Mouse (Mus musculus) left cerebral cortex, postnatal 25 days (tissue): ENCODE measurements around the gene Rbfox1. TPM values are rescaled to one million over a fixed set of nuclear protein-coding genes. Genes with fewer than 3 reads are reported as not detected.

Experiments used
- DNase-seq, 2 experiments: peaks; one replicate each; pipeline ENCODE4 v3.0.0; 2022; ENCODE audit warnings: low spot score in 2 of 2, mixed read lengths in 1 of 2
- intact Hi-C: fragments of 180-260 bp; cut with DNase I; formaldehyde crosslinking; loops from one replicate; pipeline ENCODE4 v1.15.1; 2025
- total RNA-seq, 2 experiments: library from RNA; stranded (reverse); gene quantifications; 2 replicates each; pipeline ENCODE4 v1.2.3; 2021

Rbfox1 gene
- total RNA-seq, 2 experiments from 2014 or later: 322 to 343 TPM

GRCm38 (mm10) chr16:6839299-6839995 is 954.3 kb downstream of the Rbfox1 start:
- intact Hi-C loops: no loop called here
- DNase-seq: peak; percentile 64 to 81

- DNase-seq: no peak
- intact Hi-C loops: loop anchor here (10.0 kb wide), 1 partner anchor 195 kb away; no protein-coding TSS in a partner anchor
Observed at GRCm38 (mm10) chr16:6840007-6840406, 954.9 kb downstream of the Rbfox1 start.

- no peak for DNase-seq
- intact Hi-C loops: loop anchor here (10.0 kb wide), 1 partner anchor 194 kb away; no protein-coding TSS in a partner anchor
Observed at GRCm38 (mm10) chr16:6840461-6840860, 955.3 kb downstream of the Rbfox1 start.

- intact Hi-C loops: loop anchor here (10.0 kb wide), 1 partner anchor 193 kb away; no protein-coding TSS in a partner anchor
Observed at GRCm38 (mm10) chr16:6842066-6842785, 957.1 kb downstream of the Rbfox1 start.

GRCm38 (mm10) chr16:6844659-6845058 is 959.5 kb downstream of the Rbfox1 start:
- intact Hi-C loops: loop anchor here (10.0 kb wide), 1 partner anchor 190 kb away; no protein-coding TSS in a partner anchor
- DNase-seq: no peak

More at GRCm38 (mm10) chr16:6842066-6842785, 957.1 kb downstream of the Rbfox1 start:
- no peak for DNase-seq

GRCm38 (mm10) chr16:6851393-6851792 is 966.2 kb downstream of the Rbfox1 start:
- no peak for DNase-seq
- intact Hi-C loops: no loop called here

- no peak for DNase-seq
- intact Hi-C loops: no loop called here
Observed at GRCm38 (mm10) chr16:6853796-6854195, 968.6 kb downstream of the Rbfox1 start.

GRCm38 (mm10) chr16:6861656-6862055 is 976.5 kb downstream of the Rbfox1 start:
- DNase-seq: no peak
- intact Hi-C loops: no loop called here

- intact Hi-C loops: no loop called here
- no peak for DNase-seq
Observed at GRCm38 (mm10) chr16:6882683-6883430, 997.7 kb downstream of the Rbfox1 start.

- intact Hi-C loops: no loop called here
- no peak for DNase-seq
Observed at GRCm38 (mm10) chr16:6883798-6884197, 998.6 kb downstream of the Rbfox1 start.

GRCm38 (mm10) chr16:6885617-6886016 is 1000.5 kb downstream of the Rbfox1 start:
- no peak for DNase-seq
- intact Hi-C loops: no loop called here

GRCm38 (mm10) chr16:6889221-6889620 is 1004.1 kb downstream of the Rbfox1 start:
- DNase-seq: peak; percentile 29 to 89
- intact Hi-C loops: loop anchor here (1.0 kb wide), 1 partner anchor 57 kb away; no protein-coding TSS in a partner anchor

- intact Hi-C loops: no loop called here
- DNase-seq: no peak
Observed at GRCm38 (mm10) chr16:6897734-6898133, 1012.6 kb downstream of the Rbfox1 start.

GRCm38 (mm10) chr16:6900006-6900405 is 1014.9 kb downstream of the Rbfox1 start:
- no peak for DNase-seq

GRCm38 (mm10) chr16:6904984-6905383 is 1019.8 kb downstream of the Rbfox1 start:
- no peak for DNase-seq
- intact Hi-C loops: no loop called here

More at GRCm38 (mm10) chr16:6900006-6900405, 1014.9 kb downstream of the Rbfox1 start:
- intact Hi-C loops: no loop called here

- DNase-seq: no peak
- intact Hi-C loops: no loop called here
Observed at GRCm38 (mm10) chr16:6906001-6906400, 1020.8 kb downstream of the Rbfox1 start.

- DNase-seq: peak in 1 of 2 experiments; percentile 16
- intact Hi-C loops: no loop called here
Observed at GRCm38 (mm10) chr16:6907550-6907949, 1022.4 kb downstream of the Rbfox1 start.

GRCm38 (mm10) chr16:6914531-6914930 is 1029.4 kb downstream of the Rbfox1 start:
- intact Hi-C loops: no loop called here
- no peak for DNase-seq

GRCm38 (mm10) chr16:6918641-6919040 is 1033.5 kb downstream of the Rbfox1 start:
- no peak for DNase-seq
- intact Hi-C loops: loop anchor here (5.0 kb wide), 1 partner anchor 1174 kb away; no protein-coding TSS in a partner anchor

GRCm38 (mm10) chr16:6919681-6920080 is 1034.5 kb downstream of the Rbfox1 start:
- intact Hi-C loops: loop anchor here (5.0 kb wide), 1 partner anchor 1173 kb away; no protein-coding TSS in a partner anchor
- DNase-seq: no peak
